Mouse (Mus musculus) heart, embryonic 15.5 days (tissue): ENCODE measurements at regions not wholly inside any gene's neighbourhood (a gene's known extent, or its start where the extent isn't known, plus 50 kb on each side); places are given as distances from the start of the nearest gene placed in this dataset.

Experiments
- ATAC-seq: fragments of 200-750 bp; cut with Nextera tagmentation; replicated peaks from 2 replicates; pipeline ENCODE4 v1.8.0; 2017; ENCODE audit warnings: low read depth, moderate TSS enrichment; ENCODE audit not compliant: insufficient number of reproducible peaks, insufficient read depth, low FRiP score
- H3K27ac ChIP-seq: fragments of 300-500 bp; sonication (generic); 2 replicates; pipeline ENCODE4 v1.5.1; 2015; ENCODE audit warnings: mild to moderate bottlenecking, inconsistent platforms
- H3K27me3 ChIP-seq: fragments of 300-500 bp; sonication (generic); 2 replicates; pipeline ENCODE4 v1.6.1; 2015; ENCODE audit warnings: inconsistent platforms
- H3K36me3 ChIP-seq: fragments of 300-500 bp; sonication (generic); 2 replicates; pipeline ENCODE4 v1.6.1; 2015; ENCODE audit warnings: mild to moderate bottlenecking, inconsistent platforms
- H3K4me1 ChIP-seq: fragments of 300-500 bp; sonication (generic); replicated peaks from 2 replicates; pipeline ENCODE4 v1.6.1; 2015; ENCODE audit warnings: inconsistent platforms
- H3K4me2 ChIP-seq: fragments of 300-500 bp; sonication (generic); 2 replicates; pipeline ENCODE4 v1.6.1; 2015; ENCODE audit warnings: inconsistent platforms, mild to moderate bottlenecking, moderate library complexity
- H3K4me3 ChIP-seq: fragments of 300-500 bp; sonication (generic); 2 replicates; pipeline ENCODE4 v1.5.1; 2015; ENCODE audit warnings: mild to moderate bottlenecking, inconsistent platforms
- H3K9ac ChIP-seq: fragments of 300-500 bp; sonication (generic); 2 replicates; pipeline ENCODE4 v1.6.1; 2015; ENCODE audit warnings: mild to moderate bottlenecking, inconsistent platforms
- H3K9me3 ChIP-seq: fragments of 300-500 bp; sonication (generic); replicated peaks from 2 replicates; pipeline ENCODE4 v1.6.1; 2016; ENCODE audit warnings: inconsistent platforms
- WGBS: fragments of 180-500 bp; shearing (Covaris S2); methylation state at CpG from one replicate; pipeline ENCODE4 v1.1.7; 2015; ENCODE audit warnings: mixed read lengths; 5-methylcytosine and 5-hydroxymethylcytosine counted together

GRCm38 (mm10) chr9:23651300-23651699 lies 428.4 kb downstream of the Bmper start:
- Histone ChIP-seq H3K4me3 (no peak overlapping the region), H3K27ac (no peak overlapping the region), H3K27me3 (no peaks in the 10 kb centered on the region), H3K36me3 (no peaks in the 10 kb centered on the region), H3K4me1 (no peaks in the 10 kb centered on the region), H3K4me2 (no peak overlapping the region), H3K9me3 (no peaks in the 10 kb centered on the region), H3K9ac (no peak overlapping the region)
- no peak for ATAC-seq
- 72% methylated on average over 2 of the region's 2 CpGs for WGBS

DNA sequence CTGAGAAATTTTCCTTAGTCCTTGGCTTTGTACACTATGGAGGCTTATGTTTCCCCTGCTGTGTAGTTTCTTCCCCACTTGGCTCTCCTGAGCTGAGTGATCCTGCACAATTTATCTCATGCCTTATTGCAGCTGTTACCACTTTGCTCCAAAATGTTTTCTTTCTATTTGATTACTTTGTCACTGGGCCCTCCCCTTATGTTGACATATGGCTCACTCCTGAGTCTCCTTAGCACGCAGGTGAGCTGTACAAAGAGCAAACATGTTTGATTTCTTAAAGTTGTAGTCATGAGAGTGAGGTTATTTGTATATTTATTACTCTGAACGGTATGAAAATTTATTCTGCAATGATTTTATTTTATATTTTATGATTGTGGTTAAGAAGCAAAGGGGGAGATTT lies 430.2 kb downstream of the Bmper start:
- no peak for ATAC-seq
- Histone ChIP-seq H3K4me2 (no peak overlapping the region), H3K4me1 (no peaks in the 10 kb centered on the region), H3K27ac (no peak overlapping the region), H3K4me3 (no peak overlapping the region), H3K9me3 (no peaks in the 10 kb centered on the region), H3K36me3 (no peaks in the 10 kb centered on the region), H3K27me3 (no peaks in the 10 kb centered on the region), H3K9ac (no peak overlapping the region)
- 59% methylated on average over 2 of the region's 2 CpGs for WGBS

GRCm38 (mm10) chr9:23654777-23655176 lies 431.9 kb downstream of the Bmper start:
- no peaks in the 10 kb centered on the region for H3K36me3 ChIP-seq
- H3K4me2 ChIP-seq = no peak overlapping the region
- no peak overlapping the region for H3K27ac ChIP-seq
- H3K4me1 ChIP-seq = no peaks in the 10 kb centered on the region
- no peak overlapping the region for H3K9ac ChIP-seq
- no peaks in the 10 kb centered on the region for H3K9me3 ChIP-seq
- WGBS = 54% methylated on average over 1 of the region's 1 CpGs
- ATAC-seq = no peak
- no peaks in the 10 kb centered on the region for H3K27me3 ChIP-seq
- H3K4me3 ChIP-seq = no peak overlapping the region

DNA sequence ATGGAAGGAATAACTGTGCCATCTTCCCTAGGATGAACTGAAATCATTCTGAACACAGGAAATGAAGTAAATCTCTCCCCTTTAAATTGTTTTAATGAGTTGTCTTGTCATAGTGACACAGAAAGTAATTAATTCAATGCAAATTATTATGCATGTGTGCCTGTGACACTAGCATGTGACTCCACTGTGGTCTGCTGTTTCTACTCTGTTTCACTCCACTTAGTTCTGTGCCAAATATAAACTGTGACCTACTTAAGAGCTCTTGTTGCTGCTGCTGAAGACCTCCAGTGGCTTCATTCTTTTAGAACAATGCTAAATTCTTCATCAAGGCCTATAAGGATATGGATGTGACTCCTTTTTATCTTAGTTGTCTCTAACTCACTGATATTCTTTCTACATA lies 431.8 kb upstream of the Npsr1 start:
- H3K27ac ChIP-seq = peak overlapping the region; percentile 38; the same call in 1 of the 2 replicates

GRCm38 (mm10) chr9:23669230-23669629 lies 428.6 kb upstream of the Npsr1 start:
- H3K36me3 ChIP-seq = no peaks in the 10 kb centered on the region
- ATAC-seq = no peak
- 86% methylated on average over 4 of the region's 4 CpGs for WGBS

More for the DNA sequence above, 431.8 kb upstream of the Npsr1 start:
- no peaks in the 10 kb centered on the region for H3K36me3 ChIP-seq
- H3K4me3 ChIP-seq = no peak overlapping the region
- no peak overlapping the region for H3K4me2 ChIP-seq
- no peaks in the 10 kb centered on the region for H3K27me3 ChIP-seq
- no peak for ATAC-seq
- peaks cover 2% of the 10 kb centered on the region; the same call in 1 of the 2 replicates for H3K4me1 ChIP-seq
- H3K9ac ChIP-seq = no peak overlapping the region
- H3K9me3 ChIP-seq = no peaks in the 10 kb centered on the region

DNA sequence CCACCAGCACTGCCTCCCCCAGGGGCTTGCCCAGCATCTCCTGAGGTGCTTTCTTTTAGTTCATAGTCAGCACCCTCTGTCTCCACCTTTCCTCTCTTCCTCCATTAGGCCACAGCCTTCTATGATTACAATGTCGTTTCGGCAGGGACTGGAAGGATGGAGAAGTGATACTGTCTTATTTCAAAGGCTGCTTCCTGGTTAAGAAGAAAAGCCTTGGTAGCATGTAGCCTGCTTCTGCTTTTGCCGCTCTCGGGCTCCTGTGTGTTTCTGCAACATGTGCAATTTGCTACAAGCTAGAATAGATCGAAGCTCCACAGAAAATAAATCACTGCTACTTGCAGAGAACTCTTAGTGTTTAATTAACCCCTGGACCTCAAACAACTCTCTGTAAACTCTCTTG lies 427.2 kb upstream of the Npsr1 start:
- no peak for ATAC-seq
- no peaks in the 10 kb centered on the region for H3K36me3 ChIP-seq
- H3K9ac ChIP-seq = no peak overlapping the region
- no peak overlapping the region for H3K27ac ChIP-seq
- H3K4me3 ChIP-seq = no peak overlapping the region
- WGBS = 56% methylated on average over 5 of the region's 5 CpGs
- H3K9me3 ChIP-seq = no peaks in the 10 kb centered on the region
- no peaks in the 10 kb centered on the region for H3K27me3 ChIP-seq
- H3K4me1 ChIP-seq = peaks cover 2% of the 10 kb centered on the region; the same call in 1 of the 2 replicates
- H3K4me2 ChIP-seq = no peak overlapping the region

More at GRCm38 (mm10) chr9:23669230-23669629, 428.6 kb upstream of the Npsr1 start:
- peaks cover 2% of the 10 kb centered on the region; the same call in 1 of the 2 replicates for H3K4me1 ChIP-seq
- no peak overlapping the region for H3K4me3 ChIP-seq
- no peaks in the 10 kb centered on the region for H3K27me3 ChIP-seq
- H3K9ac ChIP-seq = no peak overlapping the region
- H3K9me3 ChIP-seq = no peaks in the 10 kb centered on the region
- H3K27ac ChIP-seq = no peak overlapping the region
- no peak overlapping the region for H3K4me2 ChIP-seq

- H3K27me3 ChIP-seq = no peaks in the 10 kb centered on the region
- no peak overlapping the region for H3K4me2 ChIP-seq
- no peak overlapping the region for H3K27ac ChIP-seq
- H3K9ac ChIP-seq = no peak overlapping the region
- no peaks in the 10 kb centered on the region for H3K9me3 ChIP-seq
- no peaks in the 10 kb centered on the region for H3K36me3 ChIP-seq
- no peak overlapping the region for H3K4me3 ChIP-seq
- ATAC-seq = no peak
- WGBS = 92% methylated on average over 4 of the region's 4 CpGs
- no peaks in the 10 kb centered on the region for H3K4me1 ChIP-seq
Observed at GRCm38 (mm10) chr9:23673347-23673860, 424.4 kb upstream of the Npsr1 start.

DNA sequence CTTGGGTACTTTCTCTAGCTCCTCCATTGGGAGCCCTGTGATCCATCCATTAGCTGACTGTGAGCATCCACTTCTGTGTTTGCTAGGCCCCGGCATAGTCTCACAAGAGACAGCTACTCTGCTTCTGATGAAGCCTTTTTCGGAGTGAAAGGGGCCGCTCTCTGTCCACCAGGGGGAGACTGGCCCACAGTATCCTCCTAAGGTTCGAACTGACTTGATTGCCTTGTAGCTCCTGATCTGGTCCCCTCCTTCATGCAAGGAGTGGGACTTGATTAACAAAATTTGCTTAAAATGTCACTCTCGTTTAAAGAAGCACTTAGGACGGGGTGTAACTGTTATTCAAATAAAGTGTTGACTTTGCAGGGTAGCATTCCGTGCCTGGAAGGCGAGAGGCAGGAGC lies 423.0 kb upstream of the Npsr1 start:
- no peak overlapping the region for H3K27ac ChIP-seq
- H3K36me3 ChIP-seq = no peaks in the 10 kb centered on the region
- no peaks in the 10 kb centered on the region for H3K27me3 ChIP-seq
- H3K9me3 ChIP-seq = no peaks in the 10 kb centered on the region
- H3K4me3 ChIP-seq = no peak overlapping the region
- ATAC-seq = no peak
- no peaks in the 10 kb centered on the region for H3K4me1 ChIP-seq
- 34% methylated on average over 8 of the region's 8 CpGs for WGBS
- H3K9ac ChIP-seq = no peak overlapping the region
- no peak overlapping the region for H3K4me2 ChIP-seq

DNA sequence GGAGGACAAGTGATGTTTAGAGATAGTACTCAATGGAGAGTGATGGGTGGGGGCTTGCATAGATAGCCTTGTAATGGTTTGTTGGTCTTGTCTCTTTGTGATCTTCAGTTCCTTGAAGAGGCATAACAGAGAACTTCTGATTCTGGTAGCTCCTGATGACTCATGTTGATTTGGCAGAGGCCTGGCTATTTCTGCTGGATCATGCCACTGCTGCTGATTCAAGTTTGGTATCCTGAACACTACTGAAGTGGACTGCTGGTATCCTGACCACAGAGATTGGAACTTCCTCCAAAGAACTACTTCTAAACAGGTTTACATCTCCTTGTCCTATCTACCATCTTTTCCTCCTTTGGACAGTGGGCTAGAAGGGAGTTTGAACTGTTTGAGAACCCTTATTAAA lies 408.3 kb upstream of the Npsr1 start:
- Histone ChIP-seq H3K4me3 (no peak overlapping the region), H3K36me3 (no peaks in the 10 kb centered on the region), H3K4me2 (no peak overlapping the region), H3K9ac (no peak overlapping the region), H3K27ac (no peak overlapping the region), H3K9me3 (no peaks in the 10 kb centered on the region), H3K4me1 (no peaks in the 10 kb centered on the region), H3K27me3 (no peaks in the 10 kb centered on the region)
- ATAC-seq = no peak

- Histone ChIP-seq H3K4me3 (no peak overlapping the region), H3K4me1 (no peaks in the 10 kb centered on the region), H3K9me3 (no peaks in the 10 kb centered on the region), H3K4me2 (no peak overlapping the region), H3K36me3 (no peaks in the 10 kb centered on the region), H3K9ac (no peak overlapping the region), H3K27me3 (no peaks in the 10 kb centered on the region), H3K27ac (no peak overlapping the region)
- ATAC-seq = no peak
- WGBS = 66% methylated on average over 8 of the region's 8 CpGs
Observed at GRCm38 (mm10) chr9:23692768-23693441, 404.9 kb upstream of the Npsr1 start.

DNA sequence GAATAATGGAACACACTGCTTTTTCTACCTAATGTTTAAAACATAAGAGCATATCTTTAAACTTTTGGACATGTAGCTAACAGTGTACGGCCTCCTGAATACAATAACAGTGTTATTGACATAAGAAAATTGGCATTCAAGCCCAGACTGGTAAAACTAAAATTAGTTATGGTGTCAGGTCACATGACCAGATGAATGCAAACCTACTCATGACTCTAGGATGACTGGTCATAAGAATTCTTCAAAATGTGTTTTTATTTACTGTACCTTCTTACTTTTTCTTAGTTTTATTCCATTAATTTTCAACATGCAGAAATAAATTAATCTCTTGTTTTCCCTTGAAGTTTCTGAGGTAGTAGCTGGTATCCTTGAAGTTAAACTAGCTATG lies 404.4 kb upstream of the Npsr1 start:
- Histone ChIP-seq H3K27ac (no peak overlapping the region), H3K4me2 (no peak overlapping the region), H3K9ac (no peak overlapping the region), H3K4me1 (no peaks in the 10 kb centered on the region), H3K4me3 (no peak overlapping the region), H3K9me3 (no peaks in the 10 kb centered on the region), H3K27me3 (no peaks in the 10 kb centered on the region), H3K36me3 (no peaks in the 10 kb centered on the region)
- WGBS = 68% methylated on average over 1 of the region's 1 CpGs
- no peak for ATAC-seq

GRCm38 (mm10) chr9:23694481-23694880 lies 403.3 kb upstream of the Npsr1 start:
- ATAC-seq = no peak
- WGBS = 82% methylated on average over 2 of the region's 2 CpGs

More at GRCm38 (mm10) chr9:23694481-23694880, 403.3 kb upstream of the Npsr1 start:
- H3K4me1 ChIP-seq = no peaks in the 10 kb centered on the region
- no peak overlapping the region for H3K27ac ChIP-seq
- no peak overlapping the region for H3K9ac ChIP-seq
- no peaks in the 10 kb centered on the region for H3K36me3 ChIP-seq
- no peak overlapping the region for H3K4me3 ChIP-seq
- no peak overlapping the region for H3K4me2 ChIP-seq
- H3K9me3 ChIP-seq = no peaks in the 10 kb centered on the region
- H3K27me3 ChIP-seq = no peaks in the 10 kb centered on the region
